Mouse (Mus musculus) C2C12 (cell line): ENCODE data around the gene Tnnt1. TPM values are rescaled to one million over a fixed set of nuclear protein-coding genes. Genes with fewer than 3 reads are reported as not detected.
A peak's percentile ranks its signal among the peaks of the same experiment; 100 is the strongest.

Source experiments
- H3K27me3 ChIP-seq: one replicate; pipeline ENCODE4 v1.6.1; 2011; ENCODE audit not compliant: control insufficient read depth, insufficient read depth, insufficient read length
- H3K36me3 ChIP-seq: one replicate; pipeline ENCODE4 v1.6.1; 2011; ENCODE audit not compliant: control insufficient read depth, insufficient read depth
- H3K4me3 ChIP-seq: one replicate; pipeline ENCODE4 v1.5.1; 2011; ENCODE audit warnings: mild to moderate bottlenecking, control low read depth; ENCODE audit not compliant: poor library complexity, insufficient read depth, severe bottlenecking
- H3K79me2 ChIP-seq: one replicate; pipeline ENCODE4 v1.6.1; 2011; ENCODE audit not compliant: control insufficient read depth, insufficient read depth
- H3K79me3 ChIP-seq: one replicate; pipeline ENCODE4 v1.6.1; 2011; ENCODE audit warnings: low read depth, control low read depth
- H3ac ChIP-seq: one replicate; pipeline ENCODE3; 2011; ENCODE audit warnings: low read depth; ENCODE audit not compliant: control insufficient read depth, insufficient read length
- CEBPB ChIP-seq: IDR thresholded peaks from one replicate; pipeline ENCODE4 v1.6.1; 2011; ENCODE audit warnings: low read depth, mild to moderate bottlenecking, control low read depth, moderate library complexity
- CTCF ChIP-seq: IDR thresholded peaks from one replicate; pipeline ENCODE4 v1.5.1; 2011; ENCODE audit not compliant: control insufficient read depth, insufficient read depth, insufficient read length
- FOSL1 ChIP-seq: IDR thresholded peaks from one replicate; pipeline ENCODE4 v1.8.0; 2011; ENCODE audit warnings: mild to moderate bottlenecking, low read length; ENCODE audit not compliant: poor library complexity, insufficient read depth, severe bottlenecking
- MAX ChIP-seq: IDR thresholded peaks from one replicate; pipeline ENCODE4 v1.6.1; 2011; ENCODE audit warnings: mild to moderate bottlenecking, control low read depth
- MYOD1 ChIP-seq: IDR thresholded peaks from one replicate; pipeline ENCODE4 v1.6.1; 2011; ENCODE audit warnings: low read depth; ENCODE audit not compliant: control insufficient read depth, insufficient read length
- MYOG ChIP-seq: IDR thresholded peaks from one replicate; pipeline ENCODE4 v1.6.1; 2011; ENCODE audit not compliant: control insufficient read depth, insufficient read length; ENCODE audit errors: extremely low read depth
- USF1 ChIP-seq: IDR thresholded peaks from one replicate; pipeline ENCODE4 v1.6.1; 2011; ENCODE audit warnings: low read depth, mild to moderate bottlenecking, control low read depth, moderate library complexity
- polyA plus RNA-seq: library from polyadenylated mRNA; unstranded; fragments of >200 nt; fragmentation: generic; extraction: Trizol; gene quantifications from one replicate; pipeline ENCODE4 v1.2.1, GENCODE M21; 2012; ENCODE audit warnings: missing spikeins

Gene Tnnt1
- polyA plus RNA-seq, 1 experiment, result 34.7 TPM

GRCm38 (mm10) chr7:4515853-4516252, 329 bp downstream of the Tnnt1 start:
- no peaks in the 10 kb centered on the region for H3K79me2 ChIP-seq
- H3K27me3 ChIP-seq, result no peaks in the 10 kb centered on the region
- H3ac ChIP-seq, result no peak overlapping the region
- H3K79me3 ChIP-seq, result no peaks in the 10 kb centered on the region
- H3K4me3 ChIP-seq, result no peak overlapping the region
- no peak for TF ChIP-seq FOSL1
- TF ChIP-seq MYOD1, result no peak
- TF ChIP-seq USF1, result no peak
- TF ChIP-seq CTCF, result no peak
- TF ChIP-seq MYOG, result no peak
- no peak for TF ChIP-seq CEBPB
- TF ChIP-seq MAX, result no peak
- H3K36me3 ChIP-seq, result no peaks in the 10 kb centered on the region

GRCm38 (mm10) chr7:4513829-4514712, 2.1 kb downstream of the Tnnt1 start:
- TF ChIP-seq MAX (no peak), MYOD1 (peak; percentile 40)
- Histone ChIP-seq H3K27me3 (no peaks in the 10 kb centered on the region), H3ac (no peak overlapping the region), H3K79me3 (no peaks in the 10 kb centered on the region), H3K36me3 (no peaks in the 10 kb centered on the region), H3K4me3 (no peak overlapping the region), H3K79me2 (no peaks in the 10 kb centered on the region)

GRCm38 (mm10) chr7:4513236-4513635, 2.9 kb downstream of the Tnnt1 start:
- TF ChIP-seq FOSL1 (no peak), MYOD1 (no peak), USF1 (no peak), MAX (no peak), MYOG (no peak), CEBPB (no peak), CTCF (peak; percentile 62)
- Histone ChIP-seq H3K27me3 (no peaks in the 10 kb centered on the region), H3K36me3 (no peaks in the 10 kb centered on the region), H3K79me3 (no peaks in the 10 kb centered on the region), H3ac (no peak overlapping the region), H3K4me3 (no peak overlapping the region), H3K79me2 (no peaks in the 10 kb centered on the region)

GRCm38 (mm10) chr7:4511489-4512224, 4.5 kb downstream of the Tnnt1 start:
- TF ChIP-seq CEBPB (no peak), MYOD1 (no peak), MAX (no peak), FOSL1 (no peak), USF1 (no peak), MYOG (no peak), CTCF (no peak)
- Histone ChIP-seq H3K27me3 (no peaks in the 10 kb centered on the region), H3K79me2 (no peaks in the 10 kb centered on the region), H3K36me3 (no peaks in the 10 kb centered on the region), H3K79me3 (no peaks in the 10 kb centered on the region), H3K4me3 (no peak overlapping the region), H3ac (no peak overlapping the region)

- no peak overlapping the region for H3K4me3 ChIP-seq
- H3ac ChIP-seq, result no peak overlapping the region
- H3K27me3 ChIP-seq, result no peaks in the 10 kb centered on the region
- H3K79me3 ChIP-seq, result no peaks in the 10 kb centered on the region
- TF ChIP-seq MYOD1, result no peak
- TF ChIP-seq CTCF, result peak; percentile 53
- no peak for TF ChIP-seq CEBPB
- no peaks in the 10 kb centered on the region for H3K36me3 ChIP-seq
- H3K79me2 ChIP-seq, result no peaks in the 10 kb centered on the region
Measured at GRCm38 (mm10) chr7:4509863-4510608, 6.1 kb downstream of the Tnnt1 start.

- TF ChIP-seq USF1 (no peak), MAX (no peak), MYOD1 (no peak), CEBPB (no peak), CTCF (no peak), FOSL1 (no peak), MYOG (no peak)
- H3K36me3 ChIP-seq, result no peaks in the 10 kb centered on the region
- H3K27me3 ChIP-seq, result no peaks in the 10 kb centered on the region
- H3ac ChIP-seq, result no peak overlapping the region
- H3K79me2 ChIP-seq, result no peaks in the 10 kb centered on the region
- H3K4me3 ChIP-seq, result no peak overlapping the region
- H3K79me3 ChIP-seq, result no peaks in the 10 kb centered on the region
Measured at GRCm38 (mm10) chr7:4508739-4509116, 7.5 kb downstream of the Tnnt1 start.
